Mouse (Mus musculus) megakaryocyte progenitor cell, adult 5-6 weeks (primary cell): Measurements from ENCODE around the gene Tmem211. TPM values are rescaled to one million over a fixed set of nuclear protein-coding genes. Genes with fewer than 3 reads are reported as not detected.

Experiments
- ATAC-seq: replicated peaks from 2 replicates; pipeline ENCODE4 v1.8.0; 2016; ENCODE audit warnings: mild to moderate bottlenecking, moderate TSS enrichment, inconsistent platforms; ENCODE audit not compliant: poor library complexity
- total RNA-seq, 2 experiments: library from RNA; stranded (forward) in 1 of 2; stranded (reverse) in 1 of 2; fragments of 157-497, 149-512 nt in 1 of 2; fragments of 200-1000 nt in 1 of 2; gene quantifications; 2 replicates each; pipeline versions ENCODE4 v1.2.3 to v1.2.4; 2015 to 2017

Gene Tmem211
- total RNA-seq (2015) (not detected in 2 replicates), total RNA-seq (2017) (not detected in 2 replicates)

- ATAC-seq = peak; percentile 94
Observed at GRCm38 (mm10) chr5:113226632-113227102, at the start of gene Tmem211. TSS of gene Tmem211 (plus strand) at chr5:113226909.

DNA sequence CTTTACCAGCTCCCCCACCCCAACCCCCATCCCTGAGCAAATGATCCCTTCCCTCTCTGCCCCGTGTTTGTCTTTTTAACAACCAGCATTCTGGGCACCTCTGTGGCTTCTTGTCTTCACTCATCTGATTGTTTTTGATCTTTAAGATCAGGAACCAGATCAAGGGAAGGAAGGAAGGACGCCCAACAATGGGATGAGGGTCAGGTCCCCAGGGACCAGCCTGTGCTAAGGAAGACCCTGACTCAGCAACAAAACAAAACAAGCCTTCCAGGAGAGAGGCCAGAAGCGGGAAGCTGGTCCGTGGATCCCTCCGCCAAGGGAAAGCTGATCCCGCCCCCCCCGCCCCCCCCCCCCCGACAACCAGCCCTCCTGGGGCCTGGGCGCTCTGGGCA is 47.3 kb upstream of the Tmem211 start:
- no peak for ATAC-seq

GRCm38 (mm10) chr5:113179843-113180682 is 46.6 kb upstream of the Tmem211 start:
- ATAC-seq = peak; percentile 80

- peak; percentile 33; the same call in 1 of the 2 replicates for ATAC-seq
Observed at GRCm38 (mm10) chr5:113180755-113181154, 46.0 kb upstream of the Tmem211 start.

GRCm38 (mm10) chr5:113181441-113181840 is 45.3 kb upstream of the Tmem211 start:
- peak; percentile 82 for ATAC-seq

GRCm38 (mm10) chr5:113190558-113190957 is 36.2 kb upstream of the Tmem211 start:
- ATAC-seq = no peak

DNA sequence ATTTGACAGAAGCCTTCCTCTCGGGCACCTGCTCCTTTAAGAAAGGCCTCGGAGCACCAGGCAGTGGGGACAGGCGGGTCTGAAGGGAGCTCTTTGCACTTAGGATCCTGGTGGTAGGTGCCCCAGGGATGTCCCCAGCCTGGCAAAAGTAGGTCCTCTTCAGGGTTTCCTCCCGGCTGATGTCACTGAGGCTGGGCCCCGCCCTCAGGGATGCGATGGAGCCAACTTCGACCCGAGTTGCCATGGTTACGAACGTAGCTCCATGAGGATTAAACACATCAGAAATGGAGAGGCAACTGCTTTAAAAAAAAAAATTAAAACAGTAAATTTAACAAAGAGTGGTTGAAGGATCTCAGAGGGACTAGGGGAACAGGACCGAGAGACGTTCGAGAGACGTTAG is 34.8 kb upstream of the Tmem211 start:
- no peak for ATAC-seq

- ATAC-seq = no peak
Observed at GRCm38 (mm10) chr5:113193762-113194161, 32.9 kb upstream of the Tmem211 start.

DNA sequence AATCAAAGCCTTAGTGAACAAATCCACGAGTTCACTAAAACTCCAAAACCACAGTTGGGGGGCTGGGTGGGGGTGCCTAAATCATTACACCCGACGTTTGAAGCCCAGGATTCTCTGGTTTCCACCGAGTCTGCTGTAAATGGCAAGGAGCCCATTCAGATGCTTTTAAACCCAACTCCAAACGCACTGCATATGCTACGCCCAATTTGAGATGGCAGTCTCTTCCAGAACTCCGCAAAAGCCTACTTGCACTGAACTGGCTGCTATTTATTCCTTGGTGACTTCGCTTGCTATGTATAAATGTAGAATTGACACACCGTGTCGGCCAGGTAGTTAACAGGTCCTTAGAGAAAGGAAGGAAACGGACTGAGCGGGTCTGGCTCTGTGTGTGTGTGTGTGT is 31.3 kb upstream of the Tmem211 start:
- ATAC-seq = no peak

DNA sequence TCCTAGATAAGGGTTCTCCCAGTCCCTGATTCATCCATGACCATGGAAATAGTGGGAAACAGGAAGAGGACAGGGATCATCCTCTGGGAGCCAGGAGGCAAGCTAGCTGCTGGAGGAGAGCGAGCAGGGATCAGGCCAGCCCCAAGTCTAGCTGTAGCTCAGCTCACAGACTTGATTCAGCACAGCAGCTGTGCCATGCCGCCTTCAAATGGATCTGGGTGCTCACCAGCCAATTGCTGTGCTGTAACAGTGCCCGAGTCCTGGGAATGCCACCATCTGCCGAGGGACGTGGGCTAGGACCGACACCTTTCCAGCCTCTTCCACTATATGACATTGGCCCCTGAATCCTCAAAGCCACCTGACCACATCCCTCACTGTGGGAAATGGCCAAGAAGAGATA is 30.8 kb upstream of the Tmem211 start:
- ATAC-seq = no peak

DNA sequence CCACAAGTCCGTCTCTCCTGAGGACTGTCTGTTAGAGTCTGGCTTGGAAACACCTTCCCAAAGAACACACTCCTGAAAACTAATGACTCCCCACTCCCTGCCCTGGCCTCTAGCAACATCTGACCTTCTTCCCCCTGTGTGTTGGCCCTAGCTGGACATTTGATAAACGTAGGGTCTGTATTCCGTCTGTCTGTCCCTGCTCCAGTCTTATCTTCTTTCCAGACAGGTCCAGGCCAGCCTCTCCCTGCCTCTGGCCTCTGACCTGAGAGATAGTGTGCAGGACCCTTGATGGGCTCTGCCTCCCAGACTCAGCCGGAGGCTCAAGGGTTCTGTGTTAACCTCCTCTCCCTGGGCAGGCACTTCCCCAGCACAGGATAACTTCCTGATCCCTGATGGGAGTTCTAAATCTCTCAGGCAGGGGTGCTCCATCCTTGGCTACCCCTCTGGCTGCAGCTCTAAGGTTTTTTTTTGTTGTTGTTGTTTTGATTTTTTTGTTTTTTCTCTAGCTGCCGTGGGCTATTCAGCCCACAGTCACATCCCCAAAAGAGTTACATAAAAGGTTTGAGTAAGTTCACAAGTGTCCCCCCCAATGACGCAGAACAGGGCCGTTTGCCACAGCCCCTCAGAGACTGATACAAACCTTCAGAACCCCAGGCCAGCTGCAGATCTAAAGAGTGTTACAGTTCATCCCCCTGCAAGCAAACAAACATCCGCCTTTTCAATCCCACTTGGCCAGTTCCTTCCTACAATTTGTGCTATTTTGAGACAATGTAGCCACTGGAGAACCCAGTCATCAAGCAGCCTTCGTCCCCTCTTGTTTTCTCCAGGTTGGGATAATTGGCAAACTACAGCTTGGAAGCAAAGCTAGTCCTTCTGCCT is 29.6 kb upstream of the Tmem211 start:
- ATAC-seq = no peak

- no peak for ATAC-seq
Observed at GRCm38 (mm10) chr5:113199126-113199771, 27.5 kb upstream of the Tmem211 start.

DNA sequence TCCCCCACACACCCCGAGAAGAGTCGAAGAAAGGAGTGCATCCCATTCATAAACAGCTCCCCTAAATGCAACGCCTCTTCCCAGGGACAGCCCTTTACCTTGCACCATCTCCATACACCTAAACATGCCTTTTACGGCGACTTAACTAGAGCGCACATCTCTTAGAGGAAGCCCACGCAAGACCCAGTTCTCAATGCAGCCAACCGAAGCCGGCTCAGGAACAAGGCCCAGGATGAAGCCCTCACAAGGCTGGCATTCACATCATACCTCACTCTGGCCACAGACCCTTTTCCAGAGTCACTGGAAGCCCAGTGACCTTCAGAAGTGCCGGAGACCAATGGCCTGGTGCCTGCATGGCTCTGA is 27.0 kb upstream of the Tmem211 start:
- ATAC-seq = no peak

GRCm38 (mm10) chr5:113204193-113204592 is 22.5 kb upstream of the Tmem211 start:
- no peak for ATAC-seq

DNA sequence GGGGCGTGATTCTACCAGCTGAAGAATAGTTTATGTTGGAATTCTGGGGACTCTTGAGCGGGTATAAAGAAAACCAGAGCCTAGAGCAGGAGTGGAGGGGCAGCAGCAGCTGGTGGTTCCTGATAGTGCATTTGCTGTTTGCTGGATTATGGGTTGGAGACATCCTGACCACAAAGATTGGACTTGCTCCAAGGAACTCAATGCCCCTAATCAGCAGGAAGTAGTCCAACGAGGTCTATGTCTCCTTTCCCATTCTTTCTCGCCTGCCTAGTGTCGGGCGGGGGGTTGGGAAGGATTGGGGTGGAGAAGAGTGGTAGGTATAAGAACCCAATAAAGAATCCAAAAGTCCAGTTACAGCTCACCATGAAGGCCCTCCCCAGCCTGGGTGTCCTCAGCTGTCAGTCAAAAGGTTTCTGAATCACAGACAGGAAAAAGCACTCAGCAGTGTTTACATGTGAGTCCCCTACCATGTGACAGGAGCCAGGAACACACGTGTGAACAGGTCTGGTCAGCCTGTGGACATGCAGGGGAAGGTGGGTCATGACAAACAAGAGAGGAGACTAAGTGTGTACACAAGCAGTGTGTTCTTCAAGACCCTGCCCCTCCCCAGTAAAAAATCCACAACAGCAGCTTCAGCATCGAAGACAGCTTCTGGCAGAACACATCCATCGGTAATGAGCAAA is 19.9 kb upstream of the Tmem211 start:
- ATAC-seq = peak; percentile 71

DNA sequence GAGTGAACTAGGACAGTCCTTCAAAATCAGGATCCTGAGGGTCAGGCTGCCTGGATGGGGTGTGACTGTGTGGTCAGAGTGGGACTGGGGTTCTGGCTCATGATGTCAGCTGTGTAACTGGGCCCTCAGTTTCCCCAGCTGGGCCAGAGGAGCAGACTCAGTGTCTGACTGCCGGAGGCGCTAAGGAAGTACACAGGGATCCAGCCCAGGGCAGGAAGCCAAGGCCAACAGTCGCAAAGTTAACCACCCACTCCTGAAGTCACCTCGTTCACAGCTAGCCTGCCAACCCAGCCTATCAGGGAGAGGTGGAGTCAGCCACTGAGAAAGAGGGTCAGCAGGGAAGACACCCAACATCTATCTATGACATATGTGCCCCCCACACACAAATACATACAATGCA is 18.7 kb upstream of the Tmem211 start:
- ATAC-seq = peak; percentile 29; the same call in 1 of the 2 replicates

- ATAC-seq = no peak
Observed at GRCm38 (mm10) chr5:113208622-113209400, 17.9 kb upstream of the Tmem211 start.

- ATAC-seq = no peak
Observed at GRCm38 (mm10) chr5:113209401-113209750, 17.3 kb upstream of the Tmem211 start.

GRCm38 (mm10) chr5:113209898-113210297 is 16.8 kb upstream of the Tmem211 start:
- no peak for ATAC-seq

DNA sequence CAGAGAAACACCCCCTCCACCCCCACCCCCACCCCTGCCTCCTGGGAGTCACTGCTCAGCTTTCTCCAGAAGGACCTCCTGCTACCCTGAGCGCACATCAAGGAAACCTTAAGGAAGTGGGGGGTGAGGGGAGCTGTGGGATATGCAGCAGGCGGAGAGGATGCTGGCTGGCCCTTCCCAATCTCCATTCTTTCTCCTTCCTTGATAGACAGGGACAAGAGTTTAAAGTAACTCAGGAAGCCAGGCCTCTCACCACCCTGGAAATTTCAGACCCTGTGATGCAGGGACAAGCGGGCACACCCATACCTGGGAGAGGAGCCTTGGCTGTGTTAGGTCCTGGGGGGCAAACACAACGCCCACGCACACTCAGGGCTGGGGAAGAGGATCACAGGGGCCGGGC is 16.4 kb upstream of the Tmem211 start:
- no peak for ATAC-seq
